Mouse (Mus musculus) telencephalon, adult 2 months (tissue): Measurements from ENCODE around the gene Rfx1.
A peak's percentile ranks its signal among the peaks of the same experiment; 100 is the strongest.

Experiments
- DNase-seq: peaks from one replicate; pipeline ENCODE4 v3.0.0-alpha.2; 2011; ENCODE audit warnings: low read depth, low spot score

The Rfx1 gene

GRCm38 (mm10) chr8:84060245-84060644 is 6.4 kb upstream of the Rfx1 start:
- DNase-seq, result no peak

GRCm38 (mm10) chr8:84063861-84064610 is 2.6 kb upstream of the Rfx1 start:
- DNase-seq, result no peak

GRCm38 (mm10) chr8:84065037-84065436 is 1.6 kb upstream of the Rfx1 start, which contains the start of gene Gm10643:
TSS of gene Gm10643 (minus strand) at chr8:84065137.
- DNase-seq, result no peak

- DNase-seq, result no peak
Observed at GRCm38 (mm10) chr8:84065457-84066072, 1.1 kb upstream of the Rfx1 start.

- DNase-seq, result peak; percentile 62
Observed at GRCm38 (mm10) chr8:84067047-84067573, 476 bp downstream of the Rfx1 start.

GRCm38 (mm10) chr8:84067911-84068310 is 1.3 kb downstream of the Rfx1 start:
- DNase-seq, result no peak

GRCm38 (mm10) chr8:84068316-84069035 is 1.8 kb downstream of the Rfx1 start:
- no peak for DNase-seq

- DNase-seq, result no peak
Observed at GRCm38 (mm10) chr8:84069169-84069568, 2.5 kb downstream of the Rfx1 start.

- DNase-seq, result no peak
Observed at GRCm38 (mm10) chr8:84069750-84070149, 3.1 kb downstream of the Rfx1 start.

- no peak for DNase-seq
Observed at GRCm38 (mm10) chr8:84070241-84070640, 3.6 kb downstream of the Rfx1 start.

GRCm38 (mm10) chr8:84070667-84071066 is 4.0 kb downstream of the Rfx1 start:
- DNase-seq, result peak; percentile 85

GRCm38 (mm10) chr8:84071921-84072320 is 5.3 kb downstream of the Rfx1 start:
- no peak for DNase-seq

- DNase-seq, result no peak
Observed at GRCm38 (mm10) chr8:84072321-84072720, 5.7 kb downstream of the Rfx1 start.

GRCm38 (mm10) chr8:84073230-84073976 is 6.8 kb downstream of the Rfx1 start:
- peak; percentile 64 for DNase-seq

GRCm38 (mm10) chr8:84076412-84076811 is 9.8 kb downstream of the Rfx1 start:
- DNase-seq, result no peak

GRCm38 (mm10) chr8:84076849-84077248 is 10.2 kb downstream of the Rfx1 start:
- no peak for DNase-seq

- DNase-seq, result no peak
Observed at GRCm38 (mm10) chr8:84079206-84079605, 12.6 kb downstream of the Rfx1 start.

GRCm38 (mm10) chr8:84083829-84084241 is 17.2 kb downstream of the Rfx1 start:
- no peak for DNase-seq

GRCm38 (mm10) chr8:84084341-84085115 is 17.9 kb downstream of the Rfx1 start:
- no peak for DNase-seq

- DNase-seq, result no peak
Observed at GRCm38 (mm10) chr8:84087156-84087555, 20.5 kb downstream of the Rfx1 start.

- DNase-seq, result no peak
Observed at GRCm38 (mm10) chr8:84087821-84088220, 21.2 kb downstream of the Rfx1 start.
